Mouse (Mus musculus) embryonic stem cell, embryonic (primary cell): ENCODE data around the gene Gtf2e1.

ENCODE experiments used
- CTCF ChIA-PET, 4 experiments: fragments of 300-600 bp in 2 of 4; fragments of 350-600 bp in 2 of 4; sonication (Branson Sonifier 250); formaldehyde crosslinking; loops; one replicate each; lab custom pipeline; 2022; ENCODE audit warnings: inconsistent platforms in 2 of 4; lab: Charles Lee
- POLR2A ChIA-PET, 4 experiments: fragments of 300-600 bp in 2 of 4; fragments of 350-600 bp in 2 of 4; sonication (Branson Sonifier 250); formaldehyde crosslinking; loops; one replicate each; lab custom pipeline; 2022; ENCODE audit warnings: antibody characterized with exemption in 4 of 4, inconsistent platforms in 1 of 4; lab: Charles Lee

Gtf2e1 gene

DNA sequence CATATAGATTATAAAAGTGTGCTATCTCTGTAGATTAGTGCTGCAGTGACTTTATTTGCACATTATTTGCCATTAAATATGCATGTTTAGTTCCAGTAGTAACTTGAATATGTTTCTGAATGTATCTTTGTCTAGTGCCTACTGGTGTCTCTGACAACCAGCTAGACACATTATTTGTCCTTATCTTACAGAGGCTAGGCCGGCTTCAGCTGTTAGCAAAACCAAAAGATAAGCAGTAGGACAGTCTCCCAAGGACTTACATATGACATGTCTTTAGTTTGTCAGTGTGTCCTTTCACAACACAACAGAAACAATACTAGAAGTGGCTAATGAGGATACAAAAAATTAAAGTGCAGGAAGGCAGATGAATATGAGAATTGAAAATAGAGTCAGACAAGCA is 25.5 kb upstream of the Gtf2e1 start:
- CTCF ChIA-PET = interaction anchor here in 1 of 4 experiments (1.1 kb wide), 1 partner anchor 117 kb away, joined by 3 read pairs; no protein-coding TSS in a partner anchor
- POLR2A ChIA-PET = interaction anchor here in 3 of 4 experiments (0.6 to 6.2 kb wide), 6 partner anchors 9 to 106 kb away, joined by 3 to 25 read pairs (median 4); partner anchors contain the start of genes Gtf2e1 (in 3 of the 3) and Rabl3 (in 3 of the 3)

DNA sequence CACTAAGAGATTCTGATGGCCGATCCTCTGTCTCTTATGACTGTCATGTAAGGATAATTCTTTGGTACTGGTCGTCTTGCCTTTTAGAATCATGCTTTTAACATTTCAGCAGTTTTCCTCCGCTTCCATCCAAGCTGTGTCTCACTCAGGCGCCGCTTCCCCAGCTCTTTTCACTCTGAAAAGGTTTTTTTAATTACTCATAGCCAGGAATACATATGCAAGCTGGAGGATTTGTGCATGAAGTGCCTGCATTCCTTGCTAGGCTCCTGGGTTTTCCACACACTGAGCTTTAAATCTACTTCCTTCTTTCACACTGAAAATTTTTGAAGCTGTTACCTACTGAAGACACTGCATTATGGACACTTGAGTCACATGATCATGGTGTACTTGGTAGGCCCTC is 23.4 kb upstream of the Gtf2e1 start:
- ChIA-PET CTCF (no interaction called here), POLR2A (interaction anchor here in 2 of 4 experiments (2.5 to 6.2 kb wide), 2 partner anchors 23 kb away, joined by 9 to 25 read pairs; partner anchors contain the start of genes Gtf2e1 (in 2 of the 2) and Rabl3 (in 2 of the 2))

DNA sequence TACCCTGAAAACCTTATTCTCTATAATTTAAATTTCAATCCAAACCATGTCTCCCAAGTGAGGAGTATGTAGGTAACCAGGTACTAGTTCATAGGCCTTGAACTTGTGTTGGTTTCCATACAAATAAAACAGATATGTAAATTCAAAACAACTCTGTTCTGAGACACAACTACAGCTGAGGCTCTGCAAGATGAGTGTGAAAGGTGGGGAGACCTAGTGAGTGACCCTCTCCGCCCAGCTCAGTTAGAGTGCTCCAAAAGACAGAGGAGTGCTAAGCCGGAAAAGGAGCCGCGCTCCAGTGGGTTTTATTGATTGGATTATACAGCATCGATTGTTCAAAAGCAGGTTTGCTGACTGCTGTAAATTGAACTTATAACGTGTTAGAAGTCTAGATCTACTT is 22.8 kb upstream of the Gtf2e1 start:
- ChIA-PET CTCF (no interaction called here), POLR2A (interaction anchor here in 1 of 4 experiments (6.2 kb wide), 1 partner anchor 23 kb away, joined by 25 read pairs; the partner anchor contains the start of genes Gtf2e1 and Rabl3)

DNA sequence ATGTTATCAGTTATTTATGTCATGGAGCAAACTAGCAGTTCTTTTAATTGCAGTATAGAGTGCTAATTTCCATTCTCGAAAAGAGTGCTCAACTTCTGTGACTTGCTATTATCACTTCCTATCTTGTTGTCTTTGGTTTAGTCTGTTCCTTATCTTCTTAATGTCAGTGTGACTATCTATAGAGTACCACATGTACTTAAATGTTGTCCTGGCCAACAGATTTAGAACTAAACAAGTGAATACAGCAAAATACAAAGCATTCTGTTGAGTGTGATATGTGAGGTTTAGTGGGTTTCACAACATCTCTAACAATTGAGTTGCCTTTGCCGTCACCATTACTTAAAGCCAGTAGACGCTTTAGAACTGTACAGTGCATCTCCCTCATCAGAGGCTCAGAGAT is 13.2 kb upstream of the Gtf2e1 start:
- ChIA-PET POLR2A (no interaction called here), CTCF (no interaction called here)

DNA sequence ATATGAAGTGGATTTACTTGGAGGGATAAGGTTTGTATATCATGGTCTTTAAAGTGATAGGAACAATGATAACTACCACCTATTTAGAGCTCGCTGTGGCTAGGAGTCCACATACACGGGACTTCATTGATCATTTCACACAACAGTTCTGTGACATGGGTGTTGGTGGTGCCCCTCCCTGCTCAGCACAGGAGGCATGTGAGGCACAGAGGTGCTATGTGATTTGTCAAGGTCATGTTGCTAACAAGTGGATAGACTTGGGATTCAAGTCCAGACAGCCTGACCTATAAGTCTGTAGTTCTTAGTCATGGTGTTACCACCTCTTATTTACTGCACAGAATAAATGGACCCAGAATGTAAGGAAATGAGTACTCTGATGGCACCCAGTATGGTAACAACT is 11.4 kb upstream of the Gtf2e1 start:
- ChIA-PET CTCF (no interaction called here), POLR2A (interaction anchor here in 1 of 4 experiments (1.8 kb wide), 1 partner anchor 11 kb away, joined by 11 read pairs; the partner anchor contains the start of genes Gtf2e1 and Rabl3)

DNA sequence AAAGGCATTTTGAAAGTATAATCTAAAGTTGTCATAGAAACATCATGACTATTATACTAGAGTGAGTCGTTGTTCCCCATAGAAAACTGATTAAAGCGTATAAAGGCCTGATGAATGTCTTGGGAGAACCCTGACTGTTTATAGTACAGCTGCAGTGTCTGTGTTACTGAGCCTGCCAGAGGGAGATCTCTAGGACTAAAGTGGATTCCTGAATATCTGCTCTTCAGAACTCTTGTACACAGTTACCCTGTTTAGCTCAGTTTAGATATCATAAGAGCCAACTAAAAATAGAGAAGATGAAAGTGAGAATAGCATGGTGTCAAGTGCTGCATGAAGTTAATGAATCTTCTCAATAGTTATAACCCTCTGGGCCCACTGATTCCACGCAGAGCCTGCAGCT is 10.7 kb upstream of the Gtf2e1 start:
- POLR2A ChIA-PET = interaction anchor here in 3 of 4 experiments (0.7 to 1.8 kb wide), 3 partner anchors 10 to 119 kb away, joined by 4 to 11 read pairs (median 7); partner anchors contain the start of genes Rabl3 (in 2 of the 3) and Gtf2e1 (in 1 of the 3)

DNA sequence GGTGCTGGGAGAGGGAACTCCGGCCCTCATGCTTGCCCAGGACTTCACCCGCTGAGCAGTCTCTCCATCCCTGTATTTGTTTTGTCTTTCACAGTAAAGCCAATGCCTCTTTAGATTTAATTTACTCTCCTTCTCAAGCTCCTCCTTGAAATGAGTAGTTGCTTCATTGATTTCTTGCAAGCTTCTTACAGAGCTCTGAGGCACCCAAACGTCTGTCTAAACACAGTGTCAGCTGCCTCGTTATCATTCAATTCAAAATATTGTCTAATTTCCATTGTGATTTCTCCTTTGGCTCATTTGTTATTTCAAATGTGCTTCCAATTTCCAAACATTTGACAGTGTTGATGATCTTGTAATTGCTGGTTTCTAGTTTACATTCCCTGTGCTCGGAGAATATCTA is 6.7 kb upstream of the Gtf2e1 start:
- CTCF ChIA-PET = interaction anchor here in 1 of 4 experiments (0.5 kb wide), 1 partner anchor 33 kb away, joined by 3 read pairs; no protein-coding TSS in a partner anchor
- POLR2A ChIA-PET = interaction anchor here in 2 of 4 experiments (0.9 to 1.1 kb wide), 2 partner anchors 8 to 299 kb away, joined by 3 read pairs; no protein-coding TSS in a partner anchor

More for the DNA sequence above, 10.7 kb upstream of the Gtf2e1 start:
- CTCF ChIA-PET = no interaction called here

DNA sequence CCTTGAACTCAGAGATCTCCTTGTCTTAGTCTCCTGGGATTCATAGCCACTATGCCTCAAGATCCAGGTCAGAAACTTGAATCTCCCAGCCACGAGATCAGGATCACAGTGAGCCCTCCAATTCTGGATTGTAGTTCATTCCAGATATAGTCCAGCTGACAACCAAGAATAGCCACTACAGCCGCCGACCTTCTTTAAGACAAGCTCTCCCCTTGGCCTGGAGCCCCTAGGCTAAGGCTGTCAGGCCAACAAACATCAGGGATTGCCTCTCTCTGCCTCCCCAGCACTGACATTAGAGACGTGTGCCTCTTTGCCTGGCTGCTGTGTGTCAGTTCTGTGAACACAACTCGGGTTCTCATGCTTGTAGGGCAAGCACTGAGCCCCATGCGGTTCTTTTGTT is 1.2 kb upstream of the Gtf2e1 start:
- ChIA-PET POLR2A (interaction anchor here in 3 of 4 experiments (0.7 to 3.8 kb wide), 24 partner anchors 8 to 547 kb away, joined by 3 to 28 read pairs (median 5); partner anchors contain the start of genes Gsk3b (in 1 of the 3), Hgd (in 1 of the 3) and Stxbp5l (in 1 of the 3)), CTCF (interaction anchor here in 1 of 4 experiments (0.6 kb wide), 1 partner anchor 11 kb away, joined by 3 read pairs; no protein-coding TSS in a partner anchor)

DNA sequence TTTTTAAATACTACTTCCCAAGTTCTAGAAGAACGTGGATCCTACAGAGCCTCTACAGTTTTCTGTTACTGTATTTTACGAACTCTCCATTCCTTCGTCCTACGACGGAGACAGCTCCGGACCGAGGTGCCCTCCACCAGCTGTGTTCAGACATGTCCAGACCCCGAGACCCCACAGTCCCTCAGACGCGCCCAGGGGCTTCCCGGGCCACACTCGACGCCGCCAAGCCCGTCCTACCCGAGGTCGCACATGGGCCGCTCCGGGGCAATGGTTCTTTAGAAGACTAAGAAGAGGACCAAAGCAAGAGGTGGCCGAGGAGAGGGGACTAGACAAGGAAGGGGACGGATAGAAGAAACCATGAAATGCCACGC is 364 bp downstream of the Gtf2e1 start:
- POLR2A ChIA-PET = interaction anchor here (0.5 to 3.8 kb wide), 53 partner anchors 9 to 818 kb away, joined by 3 to 28 read pairs (median 5); partner anchors contain the start of genes Gsk3b (in 2 of the 4), Hgd (in 1 of the 4), Lrrc58 (in 1 of the 4) and Stxbp5l (in 1 of the 4)
- CTCF ChIA-PET = interaction anchor here in 2 of 4 experiments (0.7 to 1.0 kb wide), 2 partner anchors 105 to 145 kb away, joined by 3 to 7 read pairs; no protein-coding TSS in a partner anchor

DNA sequence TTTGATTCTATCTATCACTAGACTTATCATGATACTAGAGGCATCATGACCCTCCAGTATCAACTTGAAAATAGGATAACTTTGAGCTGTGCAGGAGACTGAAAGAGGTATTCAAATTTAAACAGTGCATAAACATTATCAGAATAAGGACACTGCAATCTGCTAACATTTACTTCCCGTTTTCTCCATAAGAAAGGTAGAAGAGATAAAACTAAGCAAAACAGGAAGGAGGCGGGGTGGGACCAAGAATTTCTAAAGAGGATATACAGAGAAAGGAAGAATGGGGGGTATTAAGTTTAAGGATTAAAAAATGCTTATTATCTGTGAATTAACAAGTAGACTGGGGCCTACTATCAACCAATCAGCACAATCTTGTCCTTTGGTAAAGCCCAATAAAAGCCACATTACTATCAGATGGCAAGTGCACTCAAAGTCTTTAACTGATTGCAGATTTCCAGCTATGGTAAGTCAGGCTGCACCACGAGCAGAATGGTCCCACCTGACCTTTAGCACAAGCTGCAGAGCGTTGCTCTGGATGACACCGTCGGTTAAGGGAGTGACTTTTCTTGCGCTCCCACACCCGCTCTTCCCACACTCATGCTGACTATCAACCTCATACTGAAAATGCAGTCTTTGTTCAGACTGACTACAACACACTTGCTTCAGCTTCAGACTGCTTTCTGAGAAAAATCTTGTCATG is 6.1 kb downstream of the Gtf2e1 start:
- ChIA-PET POLR2A (interaction anchor here in 1 of 4 experiments (0.6 to 1.2 kb wide), 4 partner anchors 13 to 1449 kb away, joined by 3 to 4 read pairs (median 3); no protein-coding TSS in a partner anchor), CTCF (interaction anchor here in 2 of 4 experiments (0.6 to 1.2 kb wide), 2 partner anchors 149 to 240 kb away, joined by 3 read pairs; no protein-coding TSS in a partner anchor)

DNA sequence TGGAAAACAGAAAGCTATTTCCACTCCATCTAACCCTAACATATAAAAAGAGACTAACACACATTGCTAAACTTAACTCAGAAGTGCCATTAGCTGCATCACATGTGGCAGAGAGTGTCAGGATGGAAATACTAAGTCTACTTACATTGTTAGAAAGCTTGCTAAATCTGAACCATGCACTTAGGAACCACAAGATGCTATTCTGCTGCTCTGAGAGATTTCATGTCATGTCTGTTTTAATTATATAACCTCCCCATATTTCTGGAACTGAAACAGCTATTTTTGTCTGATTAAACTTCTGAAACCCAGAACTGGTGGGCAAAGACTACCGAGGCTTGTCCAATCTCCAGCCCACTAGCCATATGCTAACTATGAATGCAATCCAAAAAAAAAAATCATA is 7.5 kb downstream of the Gtf2e1 start:
- ChIA-PET POLR2A (interaction anchor here in 1 of 4 experiments (0.6 to 0.7 kb wide), 4 partner anchors 12 to 633 kb away, joined by 3 to 5 read pairs (median 4); no protein-coding TSS in a partner anchor), CTCF (no interaction called here)

DNA sequence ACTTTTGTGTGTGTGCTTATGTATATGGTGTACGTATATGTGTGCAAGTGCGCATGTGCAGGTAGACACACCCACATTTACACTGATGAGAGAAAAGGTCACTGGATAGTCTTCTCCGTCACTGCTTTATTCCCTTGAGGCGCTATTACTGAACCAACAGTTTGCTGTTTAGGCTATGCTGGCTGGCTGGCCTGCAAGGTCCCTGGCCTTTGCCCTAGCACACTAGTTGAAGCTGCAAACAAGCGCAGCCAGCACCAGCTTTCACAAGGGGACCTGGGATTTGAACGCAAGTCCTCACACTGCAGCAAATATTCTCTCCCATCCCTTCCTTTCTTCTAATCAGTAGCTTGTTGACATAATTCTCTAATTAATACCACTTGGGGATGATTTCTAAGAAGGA is 9.4 kb downstream of the Gtf2e1 start:
- CTCF ChIA-PET = interaction anchor here in 1 of 4 experiments (1.0 kb wide), 1 partner anchor 16 kb away, joined by 3 read pairs; no protein-coding TSS in a partner anchor
- POLR2A ChIA-PET = interaction anchor here in 3 of 4 experiments (0.6 to 2.9 kb wide), 7 partner anchors 8 to 89 kb away, joined by 3 to 23 read pairs (median 7); partner anchors contain the start of genes Gtf2e1 (in 3 of the 3) and Rabl3 (in 3 of the 3)

DNA sequence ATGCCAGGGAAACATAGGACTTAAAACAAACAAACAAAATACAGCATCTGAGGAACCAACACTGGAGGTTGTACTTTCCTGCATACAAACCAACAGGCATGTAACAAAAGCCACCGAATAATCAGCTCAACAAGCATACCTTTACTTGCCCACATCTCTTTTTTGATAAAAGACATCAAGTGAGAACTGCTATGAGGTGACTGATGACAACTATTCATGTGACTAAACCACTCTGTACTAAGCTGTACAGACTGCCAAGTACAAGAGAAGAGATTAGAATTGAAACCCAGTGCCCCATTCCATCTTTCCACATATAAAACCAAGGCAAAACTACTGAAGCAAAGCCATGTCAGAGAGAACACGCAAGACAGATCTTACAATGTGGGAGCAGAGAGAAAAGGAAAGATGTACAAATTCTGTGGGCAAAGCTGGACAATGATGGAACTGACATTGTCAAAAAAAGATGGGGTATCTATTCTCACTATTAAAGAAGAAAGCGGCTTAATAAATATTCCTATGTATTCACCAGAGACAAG is 12.8 kb downstream of the Gtf2e1 start:
- CTCF ChIA-PET = interaction anchor here in 1 of 4 experiments (0.6 kb wide), 1 partner anchor 273 kb away, joined by 4 read pairs; no protein-coding TSS in a partner anchor
- POLR2A ChIA-PET = interaction anchor here in 2 of 4 experiments (0.8 to 4.4 kb wide), 4 partner anchors 12 to 18 kb away, joined by 3 to 28 read pairs (median 5); partner anchors contain the start of genes Gtf2e1 (in 2 of the 2) and Rabl3 (in 2 of the 2)

DNA sequence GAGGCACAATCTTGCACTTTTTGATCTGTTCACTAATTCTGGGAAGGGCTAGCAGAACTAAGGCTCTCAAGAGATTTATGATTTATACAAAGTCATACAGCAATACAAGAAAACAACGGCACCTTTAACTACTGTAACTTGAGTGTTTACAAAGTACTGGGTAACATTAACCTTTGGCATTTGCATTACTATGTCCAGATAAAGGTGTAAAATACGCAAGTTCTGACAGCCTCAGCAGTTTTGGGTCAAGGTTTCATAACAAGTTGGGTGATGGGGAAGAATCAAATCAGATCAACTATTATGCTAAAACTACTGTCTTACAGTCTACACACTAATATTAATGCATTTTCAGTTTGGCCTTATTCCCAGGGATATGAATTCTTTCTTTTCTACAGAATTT is 14.5 kb downstream of the Gtf2e1 start:
- ChIA-PET CTCF (no interaction called here), POLR2A (interaction anchor here in 1 of 4 experiments (4.4 kb wide), 1 partner anchor 14 kb away, joined by 28 read pairs; the partner anchor contains the start of genes Gtf2e1 and Rabl3)

DNA sequence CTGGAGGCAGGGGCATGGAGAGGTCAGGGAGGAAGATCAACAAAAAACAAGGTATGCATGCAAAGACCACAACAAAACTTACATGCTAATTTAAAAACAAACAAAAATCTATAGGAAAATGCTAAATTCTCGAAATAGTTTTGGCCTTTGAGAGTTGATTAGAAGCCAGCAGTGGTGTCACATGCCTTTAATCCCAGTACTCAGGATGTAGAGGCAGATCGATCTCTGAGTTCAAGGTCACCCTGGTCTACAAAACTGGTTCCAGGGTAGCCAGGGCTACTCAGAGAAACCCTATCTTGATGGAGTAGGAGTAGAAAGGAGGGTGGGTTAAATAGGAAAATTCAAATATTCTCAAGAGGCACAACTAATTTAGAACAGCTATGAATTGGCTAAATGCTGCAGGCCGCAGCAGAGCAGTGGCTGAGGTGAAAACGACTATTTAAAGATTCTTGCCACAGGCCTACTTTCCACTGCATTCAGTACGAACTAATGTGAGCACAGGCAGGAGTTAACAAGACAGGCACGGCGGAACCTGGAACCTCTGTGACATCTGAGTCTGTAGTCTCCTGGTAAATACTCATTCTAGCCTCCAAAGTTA is 17.4 kb downstream of the Gtf2e1 start:
- ChIA-PET POLR2A (no interaction called here), CTCF (no interaction called here)

DNA sequence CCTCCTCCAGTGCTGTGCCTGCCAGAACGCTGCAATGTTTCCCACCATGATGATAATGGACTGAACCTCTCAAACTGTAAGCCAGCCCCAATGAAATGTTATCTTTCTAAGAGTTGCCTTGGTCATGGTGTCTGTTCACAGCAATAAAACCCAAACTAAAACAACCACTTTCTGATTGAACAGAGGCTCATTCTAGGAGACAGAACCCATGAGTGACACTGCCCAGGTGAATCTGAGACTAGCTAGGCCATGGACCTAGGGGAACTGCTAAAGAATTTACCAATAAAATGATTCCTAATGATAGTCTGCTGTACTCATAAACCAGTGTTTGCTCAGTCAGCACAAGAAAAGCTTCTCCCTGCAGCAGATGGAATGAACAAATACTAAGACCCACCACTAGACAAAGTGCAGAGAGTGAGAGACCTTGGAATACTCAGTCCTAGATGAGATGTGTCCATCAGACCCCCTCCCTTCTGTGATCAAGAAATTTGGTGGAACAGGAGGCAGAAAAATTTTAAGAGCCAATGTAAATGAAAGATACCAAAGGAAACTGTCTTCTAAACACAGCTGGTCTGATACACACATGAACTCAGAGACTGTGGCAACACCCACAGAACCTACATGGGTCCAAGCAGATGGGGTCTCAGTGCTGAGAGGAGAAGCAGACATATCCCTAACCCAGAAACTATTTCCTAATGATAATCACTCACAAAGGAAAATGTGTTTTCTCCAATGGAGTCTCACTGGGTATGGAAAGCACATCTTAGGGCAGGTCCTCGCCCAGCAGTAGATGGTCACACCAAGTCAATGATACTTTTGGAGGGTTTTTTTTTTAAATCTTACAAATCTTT is 19.2 kb downstream of the Gtf2e1 start:
- POLR2A ChIA-PET = interaction anchor here in 1 of 4 experiments (1.1 kb wide), 1 partner anchor 13 kb away, joined by 3 read pairs; no protein-coding TSS in a partner anchor
- CTCF ChIA-PET = no interaction called here

DNA sequence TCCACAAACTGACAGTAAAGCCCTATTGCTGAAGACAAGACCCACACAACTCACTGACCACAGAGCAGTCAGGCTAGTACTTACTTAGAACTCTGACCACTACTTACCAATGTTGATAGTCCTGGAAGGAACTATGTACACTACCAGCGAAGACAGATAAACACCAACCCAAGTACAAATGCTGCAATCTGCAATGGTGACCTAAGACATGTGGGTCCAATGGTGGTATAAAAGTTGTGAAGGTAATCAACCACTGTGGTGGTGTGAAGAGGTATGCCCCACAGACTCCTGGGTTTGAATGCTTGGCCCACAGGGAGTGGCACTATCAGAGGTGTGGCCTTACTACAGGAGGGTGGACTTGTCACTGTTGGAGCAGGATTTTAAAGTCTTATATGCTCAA is 19.9 kb downstream of the Gtf2e1 start:
- CTCF ChIA-PET = no interaction called here

More for the DNA sequence above, 19.9 kb downstream of the Gtf2e1 start:
- POLR2A ChIA-PET = no interaction called here
